Mouse (Mus musculus): ENCODE measurements around the gene Ndst4. TPM values are rescaled to one million over a fixed set of nuclear protein-coding genes. Genes with fewer than 3 reads are reported as not detected.
A peak's percentile ranks its signal among the peaks of the same experiment; 100 is the strongest.

Gene Ndst4
- polyA plus RNA-seq (2015; fragmentation: Nextera tagmentation; extraction: Ambion mirVana): 6.2 and 9.4 TPM in 2 replicates

GRCm38 (mm10) chr3:125403601-125404396 is at the start of gene Ndst4:
Gene Ndst4, plus strand, starts transcription at chr3:125404076.
- H3K9me3 ChIP-seq: no peaks in the 10 kb centered on the region
- peak; percentile 97 for ATAC-seq (replicated peaks)
- H3K4me2 ChIP-seq: peak within 1 kb of the TSS; percentile 54
- WGBS: 6% methylated on average over 14 of the region's 14 CpGs
- H3K9ac ChIP-seq: peak within 1 kb of the TSS; percentile 58
- H3K4me3 ChIP-seq: peak within 1 kb of the TSS; percentile 49
- 0 out of 2 replicates have a peak, but pooled peaks cover 4% of the 10 kb centered on the region for H3K4me1 ChIP-seq
- no peaks in the 10 kb centered on the region for H3K36me3 ChIP-seq (replicated peaks)
- H3K27me3 ChIP-seq (replicated peaks): no peaks in the 10 kb centered on the region
- H3K27ac ChIP-seq: peak within 1 kb of the TSS; percentile 80

GRCm38 (mm10) chr3:125397443-125397842 is 6.4 kb upstream of the Ndst4 start:
- WGBS: 76% methylated on average over 3 of the region's 3 CpGs
- H3K36me3 ChIP-seq (replicated peaks): no peaks in the 10 kb centered on the region
- peak; percentile 62; the same call in 1 of the 2 replicates for ATAC-seq (replicated peaks)
- H3K4me2 ChIP-seq: no peak overlapping the region
- H3K9ac ChIP-seq: no peak overlapping the region
- no peak overlapping the region for H3K27ac ChIP-seq
- H3K4me1 ChIP-seq: no peaks in the 10 kb centered on the region
- no peaks in the 10 kb centered on the region for H3K27me3 ChIP-seq (replicated peaks)
- H3K4me3 ChIP-seq: no peak overlapping the region
- no peaks in the 10 kb centered on the region for H3K9me3 ChIP-seq

GRCm38 (mm10) chr3:125406456-125406855 is 2.6 kb downstream of the Ndst4 start:
- no peak for ATAC-seq (replicated peaks)
- Histone ChIP-seq H3K4me1 (0 out of 2 replicates have a peak, but pooled peaks cover 4% of the 10 kb centered on the region), H3K27ac (no peak overlapping the region), H3K9ac (no peak overlapping the region), H3K27me3 (replicated peaks) (no peaks in the 10 kb centered on the region), H3K4me3 (peak overlapping the region; percentile 20), H3K9me3 (no peaks in the 10 kb centered on the region), H3K36me3 (replicated peaks) (no peaks in the 10 kb centered on the region), H3K4me2 (peak overlapping the region; percentile 7; the same call in 1 of the 2 replicates)
- WGBS: 53% methylated on average over 2 of the region's 2 CpGs

DNA sequence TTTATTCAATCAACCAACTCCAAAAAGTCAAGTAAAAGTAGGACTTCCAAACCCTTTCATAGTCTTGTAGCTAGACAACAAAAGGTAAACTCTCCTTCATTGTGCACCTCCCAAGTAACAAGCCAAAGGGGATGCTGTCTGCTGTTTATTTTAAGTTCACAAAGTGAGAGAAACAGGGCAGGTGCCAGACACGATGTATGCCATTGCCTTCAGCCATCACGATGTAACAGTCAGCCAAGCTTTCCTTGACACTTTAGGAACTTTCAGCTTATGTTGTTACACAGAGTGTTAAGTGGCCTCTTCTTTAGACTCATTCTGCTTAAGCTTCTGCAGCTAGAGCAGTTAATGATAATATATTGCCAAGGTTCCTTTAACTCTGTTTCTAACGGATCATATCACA is 3.1 kb downstream of the Ndst4 start:
- WGBS: 80% methylated on average over 3 of the region's 3 CpGs
- H3K27me3 ChIP-seq (replicated peaks): no peaks in the 10 kb centered on the region
- no peak overlapping the region for H3K9ac ChIP-seq
- H3K27ac ChIP-seq: no peak overlapping the region
- H3K9me3 ChIP-seq: no peaks in the 10 kb centered on the region
- H3K4me3 ChIP-seq: peak overlapping the region; percentile 20
- ATAC-seq (replicated peaks): no peak
- no peaks in the 10 kb centered on the region for H3K36me3 ChIP-seq (replicated peaks)
- H3K4me2 ChIP-seq: 0 out of 2 replicates have a peak overlapping the region, but pooled peaks have one; percentile 7
- 0 out of 2 replicates have a peak, but pooled peaks cover 4% of the 10 kb centered on the region for H3K4me1 ChIP-seq

DNA sequence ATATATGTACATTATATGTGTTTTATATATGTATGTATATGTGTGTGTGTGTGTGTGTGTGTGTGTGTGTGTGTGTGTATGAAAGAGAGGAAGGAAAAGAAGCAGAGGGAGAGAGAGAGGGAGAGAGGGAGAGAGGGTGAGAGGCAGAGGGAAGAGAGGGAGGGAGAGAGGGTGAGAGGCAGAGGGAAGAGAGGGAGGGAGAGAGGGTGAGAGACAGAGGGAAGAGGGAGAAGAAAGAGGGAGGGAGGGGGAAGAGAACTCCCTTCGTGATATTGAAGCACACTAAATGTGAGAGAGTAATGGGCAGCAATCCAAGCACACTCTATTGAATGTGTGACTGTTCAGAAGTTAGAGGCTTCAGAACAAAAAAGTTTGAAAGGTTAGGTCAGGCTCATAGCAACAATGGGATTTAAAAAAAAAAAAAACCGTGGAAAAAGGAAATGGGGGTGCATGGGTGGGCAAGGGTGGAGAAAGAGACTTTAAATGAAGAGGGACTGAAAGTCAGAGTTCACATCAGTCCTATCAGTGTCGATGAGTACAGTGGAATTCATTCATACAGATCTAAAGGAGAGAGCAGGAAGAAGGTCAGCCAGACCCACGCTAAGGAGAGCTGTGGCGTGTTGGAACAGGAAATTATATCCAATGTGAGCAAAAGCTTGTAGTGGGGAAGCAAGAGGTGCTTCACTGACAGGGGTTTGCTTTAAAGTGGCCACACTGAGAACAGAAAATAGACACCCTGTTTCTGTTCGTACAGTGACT is 63.2 kb downstream of the Ndst4 start:
- ATAC-seq (replicated peaks): peak; percentile 84
- H3K9me3 ChIP-seq: no peaks in the 10 kb centered on the region
- no peaks in the 10 kb centered on the region for H3K27me3 ChIP-seq (replicated peaks)
- no peak overlapping the region for H3K4me2 ChIP-seq
- no peaks in the 10 kb centered on the region for H3K4me1 ChIP-seq
- H3K9ac ChIP-seq: no peak overlapping the region
- no peak overlapping the region for H3K4me3 ChIP-seq
- H3K27ac ChIP-seq: no peak overlapping the region
- 36% methylated on average over 6 of the region's 6 CpGs for WGBS
- no peaks in the 10 kb centered on the region for H3K36me3 ChIP-seq (replicated peaks)

GRCm38 (mm10) chr3:125510102-125510501 is 106.2 kb downstream of the Ndst4 start:
- WGBS: 81% methylated on average over 5 of the region's 5 CpGs
- no peak overlapping the region for H3K27ac ChIP-seq
- H3K9ac ChIP-seq: no peak overlapping the region
- ATAC-seq (replicated peaks): no peak
- H3K4me1 ChIP-seq: no peaks in the 10 kb centered on the region
- no peak overlapping the region for H3K4me3 ChIP-seq
- no peak overlapping the region for H3K4me2 ChIP-seq
- H3K27me3 ChIP-seq (replicated peaks): no peaks in the 10 kb centered on the region
- H3K36me3 ChIP-seq (replicated peaks): no peaks in the 10 kb centered on the region
- H3K9me3 ChIP-seq: no peaks in the 10 kb centered on the region

DNA sequence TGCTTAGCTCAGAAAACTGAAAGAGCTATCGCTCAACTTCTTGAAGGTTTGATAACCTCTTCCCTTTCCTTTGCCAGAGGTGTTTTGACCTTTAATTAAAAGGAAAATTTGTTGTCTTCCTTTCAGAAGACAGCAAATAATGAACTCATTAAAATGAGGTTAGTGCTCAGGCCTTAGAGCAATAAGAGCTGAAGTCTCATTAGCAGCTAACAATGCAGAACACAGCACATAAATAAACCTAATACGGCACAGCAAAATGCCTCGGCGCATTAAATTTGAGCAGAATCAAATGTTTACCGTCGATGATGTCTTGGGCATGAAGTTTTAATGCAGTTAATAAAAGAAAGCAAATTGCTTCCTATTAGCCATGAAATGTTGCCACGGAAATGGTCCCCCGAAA is 129.5 kb downstream of the Ndst4 start:
- Histone ChIP-seq H3K27ac (no peak overlapping the region), H3K9me3 (no peaks in the 10 kb centered on the region), H3K36me3 (replicated peaks) (no peaks in the 10 kb centered on the region), H3K4me1 (no peaks in the 10 kb centered on the region), H3K4me3 (no peak overlapping the region), H3K9ac (no peak overlapping the region), H3K4me2 (no peak overlapping the region), H3K27me3 (replicated peaks) (no peaks in the 10 kb centered on the region)
- 72% methylated on average over 8 of the region's 8 CpGs for WGBS
- ATAC-seq (replicated peaks): no peak

- H3K4me2 ChIP-seq: no peak overlapping the region
- ATAC-seq (replicated peaks): no peak
- no peak overlapping the region for H3K9ac ChIP-seq
- H3K4me1 ChIP-seq: no peaks in the 10 kb centered on the region
- no peak overlapping the region for H3K4me3 ChIP-seq
- H3K27ac ChIP-seq: no peak overlapping the region
- H3K27me3 ChIP-seq (replicated peaks): no peaks in the 10 kb centered on the region
- H3K9me3 ChIP-seq: no peaks in the 10 kb centered on the region
- H3K36me3 ChIP-seq (replicated peaks): no peaks in the 10 kb centered on the region
- 87% methylated on average over 2 of the region's 2 CpGs for WGBS
These were observed 166.7 kb downstream of the Ndst4 start for GRCm38 (mm10) chr3:125570602-125571001.

GRCm38 (mm10) chr3:125632233-125632632 is 228.4 kb downstream of the Ndst4 start:
- WGBS: 68% methylated on average over 2 of the region's 2 CpGs
- H3K4me2 ChIP-seq: no peak overlapping the region
- H3K36me3 ChIP-seq (replicated peaks): no peaks in the 10 kb centered on the region
- ATAC-seq (replicated peaks): no peak
- no peak overlapping the region for H3K4me3 ChIP-seq
- no peak overlapping the region for H3K9ac ChIP-seq
- no peaks in the 10 kb centered on the region for H3K27me3 ChIP-seq (replicated peaks)
- no peak overlapping the region for H3K27ac ChIP-seq
- H3K9me3 ChIP-seq: no peaks in the 10 kb centered on the region
- no peaks in the 10 kb centered on the region for H3K4me1 ChIP-seq

- H3K9me3 ChIP-seq: no peaks in the 10 kb centered on the region
These were observed 251.2 kb downstream of the Ndst4 start for GRCm38 (mm10) chr3:125655009-125655635.

DNA sequence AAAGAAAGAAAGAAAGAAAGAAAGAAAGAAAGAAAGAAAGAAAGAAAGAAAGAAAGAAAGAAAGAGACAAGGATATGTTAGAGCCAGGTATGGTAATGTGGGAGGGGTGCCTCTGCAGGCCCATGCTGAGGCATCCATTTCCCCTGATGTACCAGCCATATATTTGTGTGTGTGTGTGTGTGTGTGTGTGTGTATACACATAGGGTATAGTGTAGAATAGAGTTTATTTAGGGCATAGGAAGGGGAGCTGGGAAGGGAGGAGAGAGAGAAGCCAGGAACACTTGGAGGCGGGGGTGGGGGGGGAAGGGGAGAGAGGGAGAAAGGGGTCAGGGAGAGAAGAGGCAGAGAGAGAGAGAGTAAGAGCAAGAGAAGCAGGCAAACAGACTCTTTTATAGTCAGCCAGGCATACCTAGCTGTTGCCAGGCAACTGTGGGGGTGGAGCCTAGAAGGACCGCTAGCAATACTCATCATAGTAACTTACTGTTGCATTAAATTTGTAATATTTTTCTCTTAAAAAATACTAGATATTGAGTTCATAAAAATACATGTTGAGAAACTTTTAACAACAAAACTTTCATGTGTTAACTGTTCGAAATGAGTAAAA is 256.3 kb downstream of the Ndst4 start:
- Histone ChIP-seq H3K4me3 (no peak overlapping the region), H3K4me2 (no peak overlapping the region), H3K27me3 (replicated peaks) (no peaks in the 10 kb centered on the region), H3K36me3 (replicated peaks) (no peaks in the 10 kb centered on the region), H3K9ac (no peak overlapping the region), H3K27ac (no peak overlapping the region), H3K4me1 (no peaks in the 10 kb centered on the region), H3K9me3 (no peaks in the 10 kb centered on the region)
- WGBS: 44% methylated on average over 3 of the region's 3 CpGs
- peak; percentile 90 for ATAC-seq (replicated peaks)

More at GRCm38 (mm10) chr3:125655009-125655635, 251.2 kb downstream of the Ndst4 start:
- Histone ChIP-seq H3K9ac (no peak overlapping the region), H3K4me2 (no peak overlapping the region), H3K36me3 (replicated peaks) (no peaks in the 10 kb centered on the region), H3K4me3 (no peak overlapping the region), H3K27me3 (replicated peaks) (no peaks in the 10 kb centered on the region), H3K4me1 (no peaks in the 10 kb centered on the region), H3K27ac (no peak overlapping the region)
- ATAC-seq (replicated peaks): no peak
- WGBS: 40% methylated on average over 3 of the region's 3 CpGs
